Mouse (Mus musculus) bone marrow macrophage, adult 2 months (primary cell): Measurements from ENCODE around the gene Ddx42.

Experiments used
- CTCF ChIP-seq: IDR thresholded peaks from 2 replicates; pipeline ENCODE4 v1.5.1; 2012; ENCODE audit warnings: low read depth, mild to moderate bottlenecking, low read length, moderate library complexity
- POLR2A ChIP-seq: IDR thresholded peaks from 2 replicates; pipeline ENCODE4 v1.6.1; 2012; ENCODE audit warnings: mild to moderate bottlenecking, low read depth, low read length, borderline replicate concordance

GRCm38 (mm10) chr11:106274971-106275411, 58.3 kb downstream of the Ddx42 start:
- no peak for TF ChIP-seq POLR2A
- no peak for TF ChIP-seq CTCF
